Mouse (Mus musculus): Measurements from ENCODE around the gene Tmem144.

The Tmem144 gene

DNA sequence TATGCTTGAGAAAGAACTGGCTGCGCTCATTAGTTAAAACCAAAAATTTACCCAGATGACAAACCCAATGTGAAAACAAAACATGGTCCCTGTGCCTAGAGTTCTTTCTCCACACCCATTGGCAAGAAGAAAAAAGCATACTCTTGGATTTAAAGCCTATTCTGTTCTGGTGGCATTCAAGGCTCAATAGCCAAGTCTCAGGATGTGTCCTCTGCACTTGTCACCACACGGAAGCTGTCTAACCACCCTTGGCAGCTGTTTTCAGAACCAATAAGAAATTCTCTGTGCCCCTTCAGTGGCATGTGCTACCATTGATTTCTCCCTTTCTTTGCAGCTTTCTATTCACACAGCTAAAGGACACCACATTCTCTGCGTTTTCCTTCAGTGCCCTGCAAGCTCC, 5.6 kb upstream of the Tmem144 start:
- no peak for DNase-seq

GRCm38 (mm10) chr3:79857780-79858179, 5.2 kb upstream of the Tmem144 start:
- no peak for DNase-seq

GRCm38 (mm10) chr3:79852108-79852507, 465 bp downstream of the Tmem144 start:
- no peak for DNase-seq

DNA sequence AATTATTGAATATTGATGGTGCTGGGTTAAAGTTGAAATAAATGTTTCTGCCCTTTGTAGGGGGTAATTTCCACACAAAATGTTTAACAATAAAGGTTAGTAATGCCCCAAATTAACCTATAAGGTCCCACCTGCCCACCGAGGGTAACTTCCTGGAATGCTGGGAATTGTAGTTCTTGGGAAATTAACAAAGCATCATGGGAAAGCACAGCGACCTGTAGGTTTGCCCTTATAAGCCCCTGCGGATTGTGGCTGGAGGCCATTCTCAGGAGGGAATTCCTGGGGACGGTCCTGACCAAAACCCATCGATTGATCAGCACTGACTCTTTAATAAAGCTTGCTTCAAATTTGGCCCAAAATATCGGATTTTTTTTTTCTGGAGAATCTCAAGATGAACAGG, 1.9 kb downstream of the Tmem144 start:
- DNase-seq = no peak

DNA sequence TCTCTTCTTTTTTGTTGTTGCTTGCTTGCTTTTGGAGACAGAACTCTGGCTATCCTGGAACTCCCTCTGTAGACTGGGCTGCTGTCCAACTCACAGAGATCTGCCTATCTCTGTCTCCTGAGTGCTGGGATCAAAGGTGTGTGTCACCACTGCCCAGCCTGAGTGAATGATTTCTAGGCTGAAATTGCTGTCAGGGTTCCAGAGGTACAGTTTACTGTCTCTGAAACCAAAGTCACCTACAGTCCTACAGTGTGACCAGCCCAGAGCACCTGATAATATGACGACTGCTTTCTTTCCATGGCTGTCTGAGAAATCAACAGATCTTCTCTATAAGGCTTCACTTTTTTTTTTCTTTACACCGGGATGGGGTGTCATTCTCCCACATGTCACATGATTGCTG, 3.0 kb downstream of the Tmem144 start:
- DNase-seq = no peak

GRCm38 (mm10) chr3:79848841-79849240, 3.7 kb downstream of the Tmem144 start:
- no peak for DNase-seq

DNA sequence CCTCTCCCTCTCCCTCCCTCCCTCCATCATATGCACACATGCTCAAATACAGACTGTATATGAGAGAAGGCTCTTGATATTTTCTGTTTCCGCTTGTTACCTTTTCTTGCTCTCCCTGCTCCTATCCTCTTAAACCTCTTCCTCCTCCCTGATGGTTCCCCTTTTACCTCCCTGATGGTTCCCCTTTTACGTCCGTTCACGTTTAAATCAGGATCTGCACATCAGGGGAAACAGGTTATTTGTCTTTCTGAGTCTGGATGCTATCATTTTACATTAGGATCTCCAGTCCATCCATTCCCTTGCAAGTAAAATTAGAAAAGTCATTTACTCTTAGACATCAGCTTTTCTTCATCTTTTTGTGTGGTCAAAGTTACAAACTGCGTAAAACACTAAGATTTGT, 5.9 kb downstream of the Tmem144 start:
- no peak for DNase-seq

- peak; percentile 54 for DNase-seq
Measured at GRCm38 (mm10) chr3:79843999-79844398, 8.6 kb downstream of the Tmem144 start.

- peak; percentile 80 for DNase-seq
Measured at GRCm38 (mm10) chr3:79842616-79843016, 10.0 kb downstream of the Tmem144 start.

- DNase-seq = no peak
Measured at GRCm38 (mm10) chr3:79842165-79842564, 10.4 kb downstream of the Tmem144 start.

- DNase-seq = no peak
Measured at GRCm38 (mm10) chr3:79841475-79841874, 11.1 kb downstream of the Tmem144 start.

- no peak for DNase-seq
Measured at GRCm38 (mm10) chr3:79838751-79839150, 13.8 kb downstream of the Tmem144 start.

DNA sequence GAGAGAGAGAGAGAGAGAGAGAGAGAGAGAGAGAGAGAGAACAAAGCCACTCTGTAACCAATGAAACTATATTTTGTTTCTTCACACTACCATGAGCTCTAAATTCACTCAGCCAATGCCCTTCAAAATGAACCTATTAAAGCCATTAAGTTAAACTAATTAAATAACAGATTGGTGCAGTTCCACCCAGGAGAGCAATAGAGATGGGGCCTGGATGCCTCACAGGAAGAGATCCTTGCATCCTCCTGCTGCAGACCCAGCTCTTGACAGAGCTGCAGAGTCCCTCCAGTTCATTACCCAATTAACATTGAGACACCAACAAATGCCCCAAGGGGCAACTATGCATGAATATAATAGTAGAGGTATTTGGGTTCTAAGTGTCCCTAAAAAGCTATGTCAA, 23.3 kb downstream of the Tmem144 start:
- no peak for DNase-seq

DNA sequence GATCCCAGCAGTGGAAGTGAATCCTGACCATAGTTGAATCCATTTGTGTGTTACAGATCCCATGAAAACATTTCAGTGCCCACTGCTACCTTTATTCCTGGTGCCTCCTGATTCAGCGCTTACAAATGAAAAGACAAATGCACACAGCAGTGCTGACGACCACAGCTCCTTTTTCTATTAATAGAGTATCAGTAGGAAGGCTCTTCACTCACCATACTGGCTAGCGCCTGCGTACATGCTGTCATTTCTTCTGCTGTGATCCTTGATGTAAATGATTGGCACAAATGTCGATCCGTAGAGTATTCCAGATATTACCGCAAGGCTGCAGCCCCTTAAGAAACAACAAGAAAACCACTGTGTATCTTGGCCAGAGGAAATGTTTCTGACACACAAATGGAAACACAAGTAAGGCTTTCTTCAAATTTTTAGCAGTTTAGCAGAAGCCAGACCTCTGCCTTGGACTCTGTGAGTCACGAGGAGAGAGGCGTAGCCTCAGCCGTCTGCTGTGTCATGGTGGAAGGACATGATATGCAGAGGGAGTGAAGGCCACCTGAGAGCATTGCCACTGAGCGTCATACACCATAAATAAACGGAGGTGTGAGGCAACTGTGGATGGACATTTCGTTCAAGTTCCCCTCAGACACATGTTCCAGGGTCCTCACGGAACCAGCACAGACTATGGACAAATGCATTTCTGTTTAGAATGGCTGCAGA, 27.3 kb downstream of the Tmem144 start:
- no peak for DNase-seq

DNA sequence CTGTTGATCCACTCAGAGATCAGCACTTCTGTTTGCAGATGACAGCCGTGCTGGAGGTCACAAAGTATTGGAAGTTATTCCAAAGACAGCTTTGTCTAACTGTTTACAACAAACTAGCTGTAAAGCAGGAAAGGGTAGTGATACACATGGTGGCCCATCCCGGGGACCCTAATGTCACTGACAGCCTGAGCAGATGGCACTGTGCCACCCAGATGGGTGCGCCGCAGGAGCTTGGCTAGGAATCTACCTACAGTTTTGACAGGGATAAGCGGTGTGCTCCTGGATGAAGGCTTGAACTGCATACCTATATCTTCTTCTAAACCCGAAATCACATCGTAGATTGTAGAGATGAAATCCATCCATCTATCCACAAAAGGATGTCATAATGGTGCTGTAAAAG, 29.4 kb downstream of the Tmem144 start:
- DNase-seq = no peak

DNA sequence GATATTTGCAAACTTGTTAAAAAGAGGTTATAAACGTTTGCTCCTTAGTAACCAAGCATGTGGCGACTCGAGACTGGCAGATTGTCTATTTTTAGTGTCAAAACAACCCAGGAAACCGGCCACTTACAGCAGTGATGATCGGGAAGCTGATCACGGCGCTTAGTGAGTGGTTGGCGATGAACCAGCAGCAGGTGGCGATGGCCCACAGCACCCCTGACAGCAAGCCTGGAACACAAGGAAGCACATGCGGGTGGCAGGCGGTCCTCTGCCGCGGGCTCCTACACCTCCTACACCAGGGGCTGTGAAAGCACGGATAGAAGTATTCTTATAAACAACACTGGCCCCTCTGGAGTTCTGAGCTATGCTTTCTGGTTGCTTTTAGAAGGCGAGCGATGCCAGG, 31.4 kb downstream of the Tmem144 start:
- peak; percentile 89 for DNase-seq

GRCm38 (mm10) chr3:79818202-79818995, 34.2 kb downstream of the Tmem144 start:
- DNase-seq = peak; percentile 78

GRCm38 (mm10) chr3:79816229-79816628, 36.3 kb downstream of the Tmem144 start:
- no peak for DNase-seq

DNA sequence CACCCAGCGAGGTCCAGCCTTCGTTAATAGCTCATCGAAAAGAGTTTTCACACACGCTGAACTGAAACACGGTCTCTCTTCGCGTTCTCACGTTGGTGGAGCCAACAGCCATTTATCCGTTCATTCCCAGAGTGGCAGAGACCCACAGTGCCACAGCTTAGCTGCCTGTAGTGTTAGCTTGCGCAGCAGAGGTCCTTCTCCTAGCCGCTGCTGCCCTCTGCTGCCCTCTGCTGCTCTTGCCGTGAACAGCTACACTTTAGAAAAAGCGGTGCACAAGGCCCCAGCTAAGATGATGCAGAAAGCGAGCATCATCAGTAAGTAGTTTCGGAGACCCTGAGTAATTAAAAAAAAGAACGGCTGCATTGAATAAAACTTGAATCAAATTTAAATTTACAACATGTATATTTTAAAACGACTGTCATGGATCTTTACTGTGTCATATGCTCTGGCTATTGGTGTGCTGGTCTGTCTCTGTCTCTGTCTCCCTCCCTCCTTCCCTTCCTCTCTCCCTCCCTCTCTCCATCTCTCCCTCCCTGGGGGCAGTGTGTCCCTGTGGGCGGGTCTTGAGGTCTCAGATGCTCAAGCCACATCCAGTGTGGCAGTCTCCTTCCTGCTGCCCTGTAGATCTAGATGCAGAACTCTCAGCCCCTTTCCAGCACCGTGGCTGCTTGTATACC, 38.6 kb downstream of the Tmem144 start:
- peak; percentile 78 for DNase-seq

DNA sequence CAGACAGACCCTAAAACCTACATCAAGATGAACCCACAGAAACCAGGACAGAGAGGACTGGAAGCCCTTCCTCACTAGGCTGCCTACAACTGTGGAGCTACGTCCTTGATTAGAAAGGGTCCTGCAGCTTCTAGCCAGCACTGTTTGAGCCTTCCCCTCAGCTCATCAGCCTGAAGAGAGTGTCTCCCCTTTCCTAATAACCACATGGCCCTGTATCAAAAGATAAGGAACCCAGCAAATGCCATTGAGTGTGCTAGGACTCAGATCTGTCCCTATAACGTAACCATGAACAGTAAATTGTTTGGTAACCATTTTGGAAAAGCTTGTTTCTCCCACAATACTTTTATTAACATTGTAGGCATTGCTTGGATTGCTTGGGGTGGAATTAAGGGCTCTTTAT, 40.5 kb downstream of the Tmem144 start:
- no peak for DNase-seq

- no peak for DNase-seq
Measured at GRCm38 (mm10) chr3:79811632-79812031, 40.9 kb downstream of the Tmem144 start.

DNA sequence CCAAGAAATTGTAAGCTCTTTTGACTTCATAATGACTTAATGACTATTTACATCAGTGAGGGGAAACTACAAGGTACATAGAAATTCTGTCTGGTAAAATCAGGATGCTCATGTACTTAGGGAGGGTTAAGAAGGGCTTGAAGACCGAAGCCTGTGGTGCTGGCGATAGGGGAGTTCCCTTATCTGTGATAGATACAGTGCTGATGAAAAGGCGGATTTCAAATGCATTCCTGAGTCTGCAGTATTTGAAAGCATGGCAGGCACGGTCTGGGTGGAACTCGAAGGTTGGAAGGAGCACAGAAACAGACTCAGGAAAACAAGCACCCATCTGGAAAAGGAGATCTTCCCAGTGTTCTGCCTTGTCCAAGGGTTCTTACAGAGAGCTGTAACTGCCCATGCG, 42.0 kb downstream of the Tmem144 start:
- no peak for DNase-seq

DNA sequence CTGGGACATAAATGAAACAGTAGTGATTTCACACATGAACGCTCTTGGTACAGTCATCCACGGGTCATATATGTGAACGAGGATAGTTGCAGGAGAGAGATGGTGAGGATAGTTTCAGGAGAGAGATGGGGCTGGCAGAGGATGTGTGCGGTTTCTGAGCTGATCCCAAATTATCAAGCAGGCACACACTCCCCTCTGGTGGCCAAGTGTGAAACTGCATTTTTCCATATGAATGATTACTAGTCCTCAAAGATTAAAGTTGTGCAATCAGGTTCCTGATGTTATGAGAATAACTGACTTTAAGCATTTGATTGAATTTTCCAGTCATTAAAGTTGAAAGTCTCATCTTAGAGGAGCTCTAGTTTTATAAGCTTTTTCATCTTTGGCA, 43.4 kb downstream of the Tmem144 start:
- peak; percentile 35 for DNase-seq
